18 mouse cellular contexts compared by ENCODE assay signal in genomic region chr8:124651776-124652175, GRCm38 (mm10). TPM values are rescaled to one million over a fixed set of nuclear protein-coding genes. Genes with fewer than 3 reads are reported as not detected.
A peak's percentile ranks its signal among the peaks of the same experiment; 100 is the strongest.
DNase-seq lines count a peak whose midpoint lies in the region; ATAC-seq and TF ChIP-seq lines count a peak whose summit lies in the region.
"Had no signal": no experiment of that assay in that cellular context is flagged by ENCODE, and none has a peak within 500 bp of the region (broad histone marks: within the 10 kb centered on the region; RNA-seq: fewer than 3 reads in every experiment).

No protein-coding gene starts in this region.

- H3K4me1 ChIP-seq in liver, embryonic 13.5 days (replicated peaks), result peaks cover 50% of the 10 kb centered on the region

- H3K4me3 ChIP-seq in gastrocnemius, adult 2 months, result no peak overlapping the region
- H3K4me3 ChIP-seq in liver, embryonic 13.5 days (replicated peaks), result no peak overlapping the region
- H3K4me3 ChIP-seq: embryonic facial prominence, embryonic 15.5 days; forebrain, embryonic 13.5 days; hindbrain, embryonic 13.5 days; megakaryocyte, embryonic 14.5 days had no signal

- intact Hi-C loops in gastrocnemius, adult 2 months (cut with DNase I), result no loop called here
- intact Hi-C loops in left cerebral cortex, postnatal 10 days (cut with DNase I), result no loop called here

- no peaks in the 10 kb centered on the region for H3K27me3 ChIP-seq in liver, embryonic 13.5 days
- H3K27me3 ChIP-seq: embryonic facial prominence, embryonic 15.5 days; forebrain, embryonic 13.5 days; hindbrain, embryonic 13.5 days; megakaryocyte, embryonic 14.5 days had no signal

- H3K9me3 ChIP-seq in liver, embryonic 13.5 days (replicated peaks), result no peaks in the 10 kb centered on the region
- H3K9me3 ChIP-seq: embryonic facial prominence, embryonic 15.5 days; forebrain, embryonic 13.5 days; hindbrain, embryonic 13.5 days; megakaryocyte, embryonic 14.5 days had no signal

- no peak overlapping the region for H3K4me2 ChIP-seq in liver, embryonic 13.5 days
- H3K4me2 ChIP-seq: embryonic facial prominence, embryonic 15.5 days; forebrain, embryonic 13.5 days; hindbrain, embryonic 13.5 days had no signal

- peak overlapping the region; percentile 74 for H3K27ac ChIP-seq in gastrocnemius, adult 2 months
- H3K27ac ChIP-seq in liver, embryonic 13.5 days, result 0 out of 2 replicates have a peak overlapping the region, but pooled peaks have one; percentile 50

- 76% methylated on average over 20 of the region's 20 CpGs for WGBS in liver, embryonic 13.5 days (ENCODE audit: insufficient replicate concordance)

- peak; percentile 65 for ATAC-seq in liver, embryonic 13.5 days (ENCODE audit: low read depth)

- TF ChIP-seq CTCF in gastrocnemius, adult 2 months (IDR thresholded peaks at IDR 0.05), result no peak

- H3K36me3 ChIP-seq in liver, embryonic 13.5 days, result peaks cover 20% of the 10 kb centered on the region

- H3K9ac ChIP-seq in liver, embryonic 13.5 days, result no peak overlapping the region
- H3K9ac ChIP-seq: embryonic facial prominence, embryonic 15.5 days; hindbrain, embryonic 13.5 days had no signal

- DNase-seq in gastrocnemius, adult 2 months, result peak; percentile 49
- DNase-seq in gastrocnemius, adult 8-10 months (ENCODE audit: low spot score in 2 of 2), result no peak
- peak; percentile 74 for DNase-seq in kidney, adult 18-20 months
- no peak for DNase-seq in kidney, postnatal 4 days
- DNase-seq in kidney, adult 8-10 months, result peak; percentile 80 to 83
- DNase-seq in liver, embryonic 13.5 days, result no peak
- no peak for DNase-seq in left cerebral cortex, postnatal 10 days (ENCODE audit: extremely low spot score in 1 of 2, low spot score in 2 of 2)
- no peak for DNase-seq in adipocyte (ENCODE audit: low spot score)
- DNase-seq: adrenal gland, postnatal 36 days; gastrocnemius, postnatal 10 days; layer of hippocampus, adult 9-11 months; left cerebral cortex, postnatal 4 days; right cerebral cortex, postnatal 14 days; thymus, postnatal 14 days had no signal

RNA-seq across cellular contexts. Expression of gene 2310022B05Rik, which starts 11.4 kb away (rescaled TPM):
- total RNA-seq in gastrocnemius, adult 2 months (2021), result 10 to 100 TPM; 10.4 to 17.3 TPM
- total RNA-seq in gastrocnemius, adult 8-10 months (2022), result 10 to 100 TPM in 2 of 4 experiments, 1 to 10 TPM in 2; 8.0 to 13.0 (median 10.7) TPM
- polyA plus RNA-seq in liver, embryonic 13.5 days (2015; fragmentation: Nextera tagmentation; extraction: Ambion mirVana), result 4.6 and 5.8 TPM in 2 replicates
- total RNA-seq in left cerebral cortex, postnatal 10 days (2021), result 10 to 100 TPM; 55.2 to 64.5 TPM

Comparison
In these comparisons a context has a peak if more than half of its experiments do, and no peak if none do; other contexts are left out.
1. DNase-seq: peak in gastrocnemius, adult 2 months (single experiment), kidney, adult 18-20 months (single experiment) and kidney, adult 8-10 months (2 of 2); none in gastrocnemius, adult 8-10 months (0 of 2), kidney, postnatal 4 days (0 of 2), liver, embryonic 13.5 days (single experiment), left cerebral cortex, postnatal 10 days (0 of 2) and adipocyte (single experiment).